Mouse (Mus musculus): ENCODE data around the gene Osbpl9.

GRCm38 (mm10) chr4:109078941-109079340, 123.1 kb downstream of the Osbpl9 start:
- TF ChIP-seq CTCF (IDR thresholded peaks at IDR 0.05; ENCODE audit: low read depth) (no peak), EP300 (optimal IDR thresholded peaks at IDR 0.05) (no peak)

Data from stomach, postnatal 0 days (tissue).